Mouse (Mus musculus) stomach, embryonic 14.5 days (tissue): ENCODE data around the gene Slc26a1. TPM values are rescaled to one million over a fixed set of nuclear protein-coding genes. Genes with fewer than 3 reads are reported as not detected.

Experiments used
- ATAC-seq: fragments of 200-750 bp; cut with Nextera tagmentation; 2 replicates; pipeline ENCODE4 v1.8.0; 2017; ENCODE audit warnings: low read depth, moderate TSS enrichment; ENCODE audit not compliant: insufficient number of reproducible peaks, insufficient read depth, low FRiP score
- H3K27ac ChIP-seq: fragments of 300-500 bp; sonication (generic); 2 replicates; pipeline ENCODE4 v1.5.1; 2014; ENCODE audit warnings: mild to moderate bottlenecking, low read length, moderate library complexity, mixed read lengths
- H3K27me3 ChIP-seq: fragments of 300-500 bp; sonication (generic); 2 replicates; pipeline ENCODE4 v1.6.1; 2014; ENCODE audit warnings: low read length, control low read depth, mixed read lengths; ENCODE audit not compliant: control insufficient read depth, insufficient read depth
- H3K36me3 ChIP-seq: fragments of 300-500 bp; sonication (generic); 2 replicates; pipeline ENCODE4 v1.6.1; 2014; ENCODE audit warnings: mild to moderate bottlenecking, control low read depth, low read length, moderate library complexity, mixed read lengths; ENCODE audit not compliant: control insufficient read depth, insufficient read depth
- H3K4me1 ChIP-seq: fragments of 300-500 bp; sonication (generic); 2 replicates; pipeline ENCODE4 v1.6.1; 2014; ENCODE audit warnings: low read length, control low read depth, mixed read lengths; ENCODE audit not compliant: control insufficient read depth, insufficient read depth
- H3K4me2 ChIP-seq: fragments of 300-500 bp; sonication (generic); replicated peaks from 2 replicates; pipeline ENCODE4 v1.6.1; 2014; ENCODE audit warnings: low read depth, low read length, control low read depth
- H3K4me3 ChIP-seq: fragments of 300-500 bp; sonication (generic); 2 replicates; pipeline ENCODE4 v1.5.1; 2014; ENCODE audit warnings: low read depth, low read length, control low read depth
- H3K9ac ChIP-seq: fragments of 300-500 bp; sonication (generic); replicated peaks from 2 replicates; pipeline ENCODE4 v1.6.1; 2014; ENCODE audit warnings: low read depth, mild to moderate bottlenecking, control low read depth, low read length, moderate library complexity, mixed read lengths
- H3K9me3 ChIP-seq: fragments of 300-500 bp; sonication (generic); 2 replicates; pipeline ENCODE4 v1.6.1; 2016; ENCODE audit warnings: low read depth, low read length, control low read depth; ENCODE audit not compliant: control insufficient read depth
- WGBS: fragments of 180-500 bp; shearing (Covaris S2); extraction: QIAGEN DNeasy Blood & Tissue Kit; methylation state at CpG from one replicate; pipeline ENCODE4 v1.1.7; 2014; 5-methylcytosine and 5-hydroxymethylcytosine counted together
- polyA plus RNA-seq: library from polyadenylated mRNA; unstranded; fragments of >200 nt; fragmentation: Nextera tagmentation; extraction: Ambion mirVana; gene quantifications from 2 replicates; pipeline ENCODE4 v1.2.1, GENCODE M21; 2014

Gene Slc26a1
- polyA plus RNA-seq, 1 experiment from 2014 or later, result 1.1 TPM

GRCm38 (mm10) chr5:108678296-108678854 is 3.0 kb upstream of the Slc26a1 start:
- no peaks in the 10 kb centered on the region for H3K27me3 ChIP-seq
- H3K4me2 ChIP-seq, result no peak overlapping the region
- no peak overlapping the region for H3K27ac ChIP-seq
- H3K4me1 ChIP-seq, result peaks cover 9% of the 10 kb centered on the region; the same call in 1 of the 2 replicates
- no peaks in the 10 kb centered on the region for H3K9me3 ChIP-seq
- WGBS, result 87% methylated on average over 6 of the region's 6 CpGs
- H3K4me3 ChIP-seq, result no peak overlapping the region
- H3K9ac ChIP-seq, result no peak overlapping the region
- H3K36me3 ChIP-seq, result peaks cover 4% of the 10 kb centered on the region; the same call in 1 of the 2 replicates
- ATAC-seq, result no peak

DNA sequence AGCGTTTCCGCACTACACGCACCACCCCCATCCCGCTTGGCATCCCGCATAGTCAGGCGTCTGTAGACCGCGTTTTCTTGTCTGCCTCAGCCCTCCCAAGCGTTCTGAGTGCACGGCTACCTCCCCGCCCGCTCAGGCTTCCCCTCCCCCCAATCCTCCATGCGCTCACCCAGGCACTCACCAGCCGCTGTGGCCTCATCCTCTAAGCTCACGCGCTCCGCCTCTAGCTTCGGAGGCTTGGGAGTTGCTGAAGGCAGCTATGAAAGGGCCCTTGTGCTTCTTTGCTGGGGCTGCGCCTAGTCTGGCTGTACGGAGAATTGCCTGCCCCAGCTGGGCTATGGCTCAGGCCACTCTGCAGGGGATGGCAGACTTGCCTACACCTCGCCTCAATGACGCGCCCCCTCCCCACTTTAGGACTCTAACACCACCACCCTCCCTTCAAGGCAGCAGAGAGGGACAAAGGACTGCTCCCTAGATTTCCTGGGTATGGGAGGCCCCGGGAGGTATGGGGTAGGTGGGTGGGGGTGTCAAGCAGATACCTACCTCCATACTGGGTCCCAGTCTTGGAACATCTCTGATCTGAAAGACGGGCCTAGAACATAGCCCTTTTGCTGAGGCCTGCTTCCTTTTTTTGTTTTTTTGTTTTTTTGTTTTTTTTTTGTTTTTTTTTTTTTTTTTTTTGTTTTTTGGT is 2.4 kb upstream of the Slc26a1 start:
- H3K27ac ChIP-seq, result peak overlapping the region; percentile 67
- peaks cover 9% of the 10 kb centered on the region; the same call in 1 of the 2 replicates for H3K4me1 ChIP-seq
- H3K9ac ChIP-seq, result peak overlapping the region; percentile 14; the same call in 1 of the 2 replicates
- H3K4me2 ChIP-seq, result peak overlapping the region; percentile 61
- no peaks in the 10 kb centered on the region for H3K9me3 ChIP-seq
- ATAC-seq, result peak; percentile 77
- H3K4me3 ChIP-seq, result peak overlapping the region; percentile 31
- no peaks in the 10 kb centered on the region for H3K27me3 ChIP-seq
- WGBS, result 5% methylated on average over 25 of the region's 25 CpGs
- no peaks in the 10 kb centered on the region for H3K36me3 ChIP-seq

DNA sequence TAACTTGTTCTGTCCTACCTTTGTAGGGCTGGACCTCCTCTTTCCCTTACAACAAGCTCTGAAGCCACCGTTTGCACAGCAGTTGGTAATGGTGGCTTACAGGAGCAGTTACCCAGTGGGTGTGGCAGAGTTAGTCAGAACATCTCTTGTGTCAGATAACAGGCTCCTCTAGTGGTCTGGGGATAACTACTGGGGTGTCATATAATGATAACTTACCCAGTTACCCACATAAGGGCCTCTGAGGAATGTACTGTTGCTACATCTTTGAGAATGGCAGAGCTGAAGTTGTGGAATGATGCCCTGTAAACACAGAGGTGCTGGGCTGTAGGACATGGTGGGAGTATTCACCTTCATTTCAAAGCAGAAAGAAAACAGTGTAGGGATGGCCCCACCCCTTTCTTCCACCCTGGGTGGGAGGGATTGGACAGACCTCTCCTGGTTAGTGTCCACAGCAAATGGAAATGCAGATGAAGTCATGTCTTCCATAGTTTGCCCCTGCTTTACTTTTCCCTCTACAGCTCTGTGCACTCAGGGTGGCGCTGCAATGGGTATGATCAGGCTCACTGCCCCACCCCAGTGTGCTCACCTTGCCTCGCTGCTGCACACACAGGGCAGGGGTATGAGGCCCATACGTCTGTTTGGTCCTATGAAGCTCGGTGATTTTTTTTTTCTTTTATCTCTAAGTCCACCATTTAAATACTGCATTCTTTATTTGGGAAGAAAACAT is 1.6 kb upstream of the Slc26a1 start:
- H3K9me3 ChIP-seq, result no peaks in the 10 kb centered on the region
- peak overlapping the region; percentile 61 for H3K4me2 ChIP-seq
- H3K27ac ChIP-seq, result peak overlapping the region; percentile 67
- H3K9ac ChIP-seq, result peak overlapping the region; percentile 14; the same call in 1 of the 2 replicates
- WGBS, result 10% methylated on average over 5 of the region's 5 CpGs
- no peaks in the 10 kb centered on the region for H3K27me3 ChIP-seq
- H3K36me3 ChIP-seq, result 0 out of 2 replicates have a peak, but pooled peaks cover 2% of the 10 kb centered on the region
- peak overlapping the region; percentile 31 for H3K4me3 ChIP-seq
- peak; percentile 57 for ATAC-seq
- H3K4me1 ChIP-seq, result peaks cover 9% of the 10 kb centered on the region; the same call in 1 of the 2 replicates

GRCm38 (mm10) chr5:108674624-108675023 is 745 bp downstream of the Slc26a1 start:
- H3K27me3 ChIP-seq, result no peaks in the 10 kb centered on the region
- WGBS, result 71% methylated on average over 2 of the region's 2 CpGs
- no peak for ATAC-seq
- H3K9me3 ChIP-seq, result no peaks in the 10 kb centered on the region
- H3K27ac ChIP-seq, result no peak overlapping the region
- 0 out of 2 replicates have a peak, but pooled peaks cover 5% of the 10 kb centered on the region for H3K36me3 ChIP-seq
- H3K9ac ChIP-seq, result no peak overlapping the region
- no peak overlapping the region for H3K4me3 ChIP-seq
- peaks cover 14% of the 10 kb centered on the region; the same call in 1 of the 2 replicates for H3K4me1 ChIP-seq
- no peak overlapping the region for H3K4me2 ChIP-seq

- H3K4me2 ChIP-seq, result no peak overlapping the region
- H3K27me3 ChIP-seq, result no peaks in the 10 kb centered on the region
- H3K36me3 ChIP-seq, result 0 out of 2 replicates have a peak, but pooled peaks cover 5% of the 10 kb centered on the region
- H3K27ac ChIP-seq, result no peak overlapping the region
- no peak for ATAC-seq
- WGBS, result 95% methylated on average over 12 of the region's 12 CpGs
- 0 out of 2 replicates have a peak, but pooled peaks cover 7% of the 10 kb centered on the region for H3K4me1 ChIP-seq
- no peaks in the 10 kb centered on the region for H3K9me3 ChIP-seq
- no peak overlapping the region for H3K4me3 ChIP-seq
- H3K9ac ChIP-seq, result no peak overlapping the region
These were observed 3.6 kb downstream of the Slc26a1 start for GRCm38 (mm10) chr5:108671757-108672156.

GRCm38 (mm10) chr5:108670785-108671184 is 4.6 kb downstream of the Slc26a1 start:
- H3K9me3 ChIP-seq, result no peaks in the 10 kb centered on the region
- 0 out of 2 replicates have a peak, but pooled peaks have one; percentile 25 for ATAC-seq
- no peak overlapping the region for H3K4me2 ChIP-seq
- H3K27me3 ChIP-seq, result no peaks in the 10 kb centered on the region
- no peak overlapping the region for H3K27ac ChIP-seq
- H3K4me3 ChIP-seq, result no peak overlapping the region
- 0 out of 2 replicates have a peak, but pooled peaks cover 6% of the 10 kb centered on the region for H3K4me1 ChIP-seq
- H3K36me3 ChIP-seq, result 0 out of 2 replicates have a peak, but pooled peaks cover 5% of the 10 kb centered on the region
- H3K9ac ChIP-seq, result no peak overlapping the region

DNA sequence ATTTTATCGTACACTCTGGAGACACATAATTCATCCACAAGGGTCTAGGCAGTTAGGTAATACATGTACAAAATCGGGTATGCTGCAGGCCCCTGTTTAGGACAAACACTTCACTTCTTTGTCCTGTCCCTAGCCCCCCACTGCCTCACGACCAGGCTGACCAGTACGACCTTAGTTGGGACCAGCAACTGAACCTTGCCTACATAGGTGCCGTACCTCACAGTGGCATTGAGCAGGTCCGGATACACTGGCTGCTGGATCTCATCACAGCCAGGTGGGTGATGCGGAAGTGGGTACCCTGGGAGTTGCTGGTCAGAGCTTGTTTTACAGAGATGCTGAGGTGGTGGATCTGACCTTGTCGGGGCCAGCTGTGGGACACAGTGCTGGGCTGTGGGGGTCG is 5.4 kb downstream of the Slc26a1 start:
- 78% methylated on average over 9 of the region's 9 CpGs for WGBS
- Histone ChIP-seq H3K9ac (no peak overlapping the region), H3K36me3 (0 out of 2 replicates have a peak, but pooled peaks cover 5% of the 10 kb centered on the region), H3K4me1 (0 out of 2 replicates have a peak, but pooled peaks cover 6% of the 10 kb centered on the region), H3K27ac (no peak overlapping the region), H3K27me3 (no peaks in the 10 kb centered on the region), H3K4me2 (peak overlapping the region; percentile 76), H3K4me3 (peak overlapping the region; percentile 49), H3K9me3 (no peaks in the 10 kb centered on the region)
- no peak for ATAC-seq
